Mouse (Mus musculus) heart, adult 11 months (tissue): ENCODE measurements around the gene Fgfr1op2.
A peak's percentile ranks its signal among the peaks of the same experiment; 100 is the strongest.

Source experiments
- DNase-seq: peaks from one replicate; pipeline ENCODE4 v3.0.0; 2022

Fgfr1op2 gene

GRCm38 (mm10) chr6:146642276-146643183 is 65.5 kb downstream of the Fgfr1op2 start, which contains the start of the genes Med21 and Tm7sf3:
Gene Med21 (plus strand): TSS chr6:146642547.
Gene Tm7sf3 (minus strand): TSS chr6:146642824.
- DNase-seq: peak; percentile 100

DNA sequence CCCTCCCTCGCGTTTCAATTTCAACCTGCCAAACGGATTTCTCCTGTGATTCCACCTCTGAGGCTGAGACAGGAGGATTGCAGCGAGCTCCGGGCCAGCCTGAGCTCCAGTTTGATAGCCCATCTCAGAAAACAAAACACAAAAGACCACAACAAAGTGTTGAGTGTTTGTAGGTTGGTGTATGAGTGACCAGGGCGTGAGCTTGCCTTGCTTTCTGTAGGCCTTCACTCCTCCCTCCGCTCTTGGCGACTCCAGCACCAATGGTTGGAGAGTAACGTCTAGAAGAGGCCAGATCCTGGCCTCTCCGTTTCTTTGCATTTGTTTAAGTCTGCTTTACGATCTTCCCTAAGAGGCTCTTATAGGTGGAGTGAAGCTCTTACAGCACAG is 66.2 kb downstream of the Fgfr1op2 start:
- DNase-seq: peak; percentile 89
